Mouse (Mus musculus) kidney, postnatal 0 days (tissue): ENCODE measurements around the gene Tbc1d10a. TPM values are rescaled to one million over a fixed set of nuclear protein-coding genes. Genes with fewer than 3 reads are reported as not detected.

Source experiments
- ATAC-seq: fragments of 200-750 bp; cut with Nextera tagmentation; replicated peaks from 2 replicates; pipeline ENCODE4 v1.8.0; 2017; ENCODE audit warnings: low read depth, moderate number of reproducible peaks, moderate TSS enrichment, moderate library complexity; ENCODE audit not compliant: low FRiP score
- DNase-seq: peaks from one replicate; pipeline ENCODE4 v3.0.0-alpha.2; 2016; ENCODE audit warnings: low spot score
- H3K27ac ChIP-seq: fragments of 300-500 bp; sonication (generic); 2 replicates; pipeline ENCODE4 v1.5.1; 2014; ENCODE audit warnings: mild to moderate bottlenecking
- H3K27me3 ChIP-seq: fragments of 300-500 bp; sonication (generic); 2 replicates; pipeline ENCODE4 v1.6.1; 2014; ENCODE audit warnings: low read length, mixed read lengths; ENCODE audit not compliant: insufficient read depth
- H3K36me3 ChIP-seq: fragments of 300-500 bp; sonication (generic); 2 replicates; pipeline ENCODE4 v1.6.1; 2014; ENCODE audit warnings: low read length, mixed read lengths; ENCODE audit not compliant: insufficient read depth
- H3K4me1 ChIP-seq: fragments of 300-500 bp; sonication (generic); replicated peaks from 2 replicates; pipeline ENCODE4 v1.6.1; 2014; ENCODE audit warnings: antibody characterized with exemption, low read length, mixed read lengths; ENCODE audit not compliant: insufficient read depth
- H3K4me2 ChIP-seq: fragments of 300-500 bp; sonication (generic); 2 replicates; pipeline ENCODE4 v1.6.1; 2014; ENCODE audit warnings: mild to moderate bottlenecking, low read length, moderate library complexity, mixed read lengths
- H3K4me3 ChIP-seq: fragments of 300-500 bp; sonication (generic); replicated peaks from 2 replicates; pipeline ENCODE4 v1.5.1; 2014; ENCODE audit warnings: low read depth, low read length
- H3K9ac ChIP-seq: fragments of 300-500 bp; sonication (generic); 2 replicates; pipeline ENCODE4 v1.6.1; 2014; ENCODE audit warnings: low read depth, low read length
- H3K9me3 ChIP-seq: fragments of 300-500 bp; sonication (generic); replicated peaks from 2 replicates; pipeline ENCODE4 v1.6.1; 2016; ENCODE audit warnings: low read length, inconsistent platforms, mixed read lengths
- CTCF ChIP-seq: IDR thresholded peaks from 2 replicates; pipeline ENCODE4 v1.5.1; 2016; ENCODE audit warnings: antibody characterized with exemption, low read depth, mild to moderate bottlenecking, moderate library complexity
- WGBS: fragments of 180-500 bp; shearing (Covaris S2); extraction: QIAGEN DNeasy Blood & Tissue Kit; methylation state at CpG from one replicate; pipeline ENCODE4 v1.1.7; 2014; 5-methylcytosine and 5-hydroxymethylcytosine counted together
- polyA plus RNA-seq: library from polyadenylated mRNA; unstranded; fragments of >200 nt; fragmentation: Nextera tagmentation; extraction: Ambion mirVana; gene quantifications from 2 replicates; pipeline ENCODE4 v1.2.1, GENCODE M21; 2015

The Tbc1d10a gene
- polyA plus RNA-seq, 1 experiment from 2014 or later: 40.6 TPM

DNA sequence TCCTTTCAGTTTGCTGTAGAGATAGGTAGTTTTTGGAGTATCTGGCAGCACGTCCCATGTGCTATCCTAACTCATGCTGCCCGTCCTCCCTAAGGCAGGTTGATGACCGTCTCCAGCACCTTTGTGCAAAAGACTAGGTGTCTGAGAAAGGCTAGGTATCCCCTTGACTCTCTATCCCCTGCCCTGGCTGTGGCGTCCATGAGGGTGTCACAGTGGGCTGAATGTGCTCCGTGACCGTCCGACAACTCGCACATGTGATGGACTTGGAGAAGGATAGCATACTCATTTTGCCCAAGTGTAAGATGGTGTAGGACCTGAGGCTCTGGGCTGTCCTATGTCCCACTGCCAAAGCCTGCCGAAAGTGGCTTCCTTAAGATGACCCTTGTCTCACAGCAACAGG lies 21.1 kb downstream of the Tbc1d10a start:
- no peak for TF ChIP-seq CTCF
- 93% methylated on average over 9 of the region's 9 CpGs for WGBS

DNA sequence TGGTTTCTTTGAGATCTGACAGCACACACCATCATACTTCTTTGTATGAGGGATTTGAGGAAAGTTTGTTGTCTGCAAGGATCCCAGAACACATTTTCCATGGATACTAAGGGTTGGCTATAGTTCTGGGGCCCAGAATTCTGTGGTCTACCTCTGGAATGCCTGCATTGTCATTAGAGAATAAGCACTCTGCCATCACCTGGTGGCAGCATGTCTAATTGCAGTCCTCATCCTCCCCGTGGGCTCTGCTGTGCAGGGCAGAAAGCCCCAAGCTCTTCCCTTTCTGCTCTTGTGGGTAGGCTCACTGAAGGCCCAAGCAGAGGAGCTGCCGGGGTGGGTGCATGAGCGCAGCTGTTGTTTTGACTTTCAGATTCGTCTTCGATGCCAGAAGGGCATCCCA lies 23.0 kb downstream of the Tbc1d10a start:
- WGBS: 75% methylated on average over 5 of the region's 5 CpGs
- H3K27me3 ChIP-seq: no peaks in the 10 kb centered on the region
- H3K4me3 ChIP-seq: no peak overlapping the region
- no peak for ATAC-seq
- peaks cover 55% of the 10 kb centered on the region for H3K36me3 ChIP-seq
- DNase-seq: peak; percentile 52
- peak; percentile 68 for TF ChIP-seq CTCF
- no peaks in the 10 kb centered on the region for H3K9me3 ChIP-seq
- H3K4me2 ChIP-seq: no peak overlapping the region
- H3K27ac ChIP-seq: no peak overlapping the region
- H3K4me1 ChIP-seq: no peaks in the 10 kb centered on the region
- no peak overlapping the region for H3K9ac ChIP-seq

More for the DNA sequence above, 21.1 kb downstream of the Tbc1d10a start:
- Histone ChIP-seq H3K4me2 (no peak overlapping the region), H3K27ac (no peak overlapping the region), H3K4me1 (peaks cover 15% of the 10 kb centered on the region), H3K9ac (no peak overlapping the region), H3K27me3 (no peaks in the 10 kb centered on the region), H3K9me3 (no peaks in the 10 kb centered on the region), H3K4me3 (no peak overlapping the region), H3K36me3 (peaks cover 40% of the 10 kb centered on the region)
- ATAC-seq (no peak), DNase-seq (no peak)

GRCm38 (mm10) chr11:4210786-4211185 lies 24.2 kb downstream of the Tbc1d10a start:
- Histone ChIP-seq H3K27me3 (no peaks in the 10 kb centered on the region), H3K4me2 (no peak overlapping the region), H3K9me3 (no peaks in the 10 kb centered on the region), H3K4me1 (no peaks in the 10 kb centered on the region), H3K27ac (no peak overlapping the region; the same call in 1 of the 2 replicates), H3K4me3 (no peak overlapping the region), H3K36me3 (peaks cover 62% of the 10 kb centered on the region), H3K9ac (no peak overlapping the region)
- TF ChIP-seq CTCF: no peak
- DNase-seq: no peak
- ATAC-seq: no peak
- 31% methylated on average over 1 of the region's 1 CpGs for WGBS

- H3K36me3 ChIP-seq: peaks cover 53% of the 10 kb centered on the region
Observed at GRCm38 (mm10) chr11:4213107-4213506, 26.5 kb downstream of the Tbc1d10a start.

GRCm38 (mm10) chr11:4214572-4214971 lies 28.0 kb downstream of the Tbc1d10a start:
- H3K4me1 ChIP-seq: no peaks in the 10 kb centered on the region; the same call in 1 of the 2 replicates
- no peak for TF ChIP-seq CTCF
- 95% methylated on average over 14 of the region's 14 CpGs for WGBS

More at GRCm38 (mm10) chr11:4213107-4213506, 26.5 kb downstream of the Tbc1d10a start:
- no peak for ATAC-seq
- DNase-seq: no peak
- no peak for TF ChIP-seq CTCF
- H3K9me3 ChIP-seq: no peaks in the 10 kb centered on the region
- H3K27ac ChIP-seq: no peak overlapping the region
- no peak overlapping the region for H3K9ac ChIP-seq
- WGBS: 57% methylated on average over 10 of the region's 10 CpGs
- no peaks in the 10 kb centered on the region for H3K27me3 ChIP-seq
- no peak overlapping the region for H3K4me3 ChIP-seq
- H3K4me1 ChIP-seq: no peaks in the 10 kb centered on the region
- no peak overlapping the region for H3K4me2 ChIP-seq

GRCm38 (mm10) chr11:4215061-4215460 lies 28.5 kb downstream of the Tbc1d10a start:
- ATAC-seq (no peak), DNase-seq (no peak)
- no peak overlapping the region for H3K27ac ChIP-seq
- H3K9me3 ChIP-seq: no peaks in the 10 kb centered on the region
- WGBS: 80% methylated on average over 10 of the region's 10 CpGs
- no peak overlapping the region for H3K4me3 ChIP-seq
- H3K9ac ChIP-seq: no peak overlapping the region
- no peak overlapping the region for H3K4me2 ChIP-seq
- H3K36me3 ChIP-seq: peaks cover 43% of the 10 kb centered on the region
- TF ChIP-seq CTCF: no peak
- no peaks in the 10 kb centered on the region; the same call in 1 of the 2 replicates for H3K4me1 ChIP-seq
- no peaks in the 10 kb centered on the region for H3K27me3 ChIP-seq

More at GRCm38 (mm10) chr11:4214572-4214971, 28.0 kb downstream of the Tbc1d10a start:
- no peaks in the 10 kb centered on the region for H3K27me3 ChIP-seq
- DNase-seq (no peak), ATAC-seq (no peak)
- H3K4me2 ChIP-seq: no peak overlapping the region
- H3K27ac ChIP-seq: no peak overlapping the region
- H3K9me3 ChIP-seq: no peaks in the 10 kb centered on the region
- peaks cover 47% of the 10 kb centered on the region for H3K36me3 ChIP-seq
- no peak overlapping the region for H3K4me3 ChIP-seq
- no peak overlapping the region for H3K9ac ChIP-seq
